Mouse (Mus musculus) kidney, adult 18-20 months (tissue): ENCODE measurements around the gene Lrrc75a.
A peak's percentile ranks its signal among the peaks of the same experiment; 100 is the strongest.

ENCODE experiments used
- DNase-seq: peaks from one replicate; pipeline ENCODE4 v3.0.0; 2021

Lrrc75a gene

DNA sequence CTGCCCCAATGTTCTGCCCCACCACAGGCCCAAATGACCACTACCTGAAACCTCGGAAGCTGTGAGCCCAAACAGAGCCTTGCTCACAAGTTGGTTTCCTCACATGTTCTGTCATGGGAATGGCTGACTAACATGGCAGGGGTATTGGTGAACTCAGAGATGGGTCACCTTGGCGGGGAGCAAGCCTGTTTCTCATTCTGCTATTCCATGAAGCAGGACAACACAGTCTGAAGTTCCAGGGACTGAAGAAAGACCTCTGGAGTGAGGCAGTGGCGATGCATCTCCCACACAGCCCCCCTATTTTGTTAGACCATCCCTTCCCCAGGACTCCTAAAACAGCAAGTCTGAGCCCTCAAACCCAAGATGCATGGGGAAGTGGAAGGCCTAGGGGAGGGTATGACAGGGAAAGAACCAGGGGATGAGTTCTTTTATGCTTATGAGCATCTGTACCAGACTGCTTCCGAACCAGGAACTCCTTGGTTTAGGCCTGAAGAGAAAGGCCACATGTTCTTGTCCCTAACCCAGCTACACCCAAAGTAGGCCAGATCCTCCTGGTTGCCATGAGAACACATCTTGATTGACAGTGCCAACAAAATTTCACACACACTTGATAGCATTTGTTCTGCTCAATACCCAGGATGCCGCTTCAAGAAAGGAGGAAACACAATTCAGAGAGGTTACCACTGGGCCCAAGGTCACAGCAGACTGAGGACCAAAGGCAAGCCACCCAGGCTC, 3.6 kb downstream of the Lrrc75a start:
- no peak for DNase-seq

GRCm38 (mm10) chr11:62643681-62644363, 4.5 kb downstream of the Lrrc75a start:
- no peak for DNase-seq

DNA sequence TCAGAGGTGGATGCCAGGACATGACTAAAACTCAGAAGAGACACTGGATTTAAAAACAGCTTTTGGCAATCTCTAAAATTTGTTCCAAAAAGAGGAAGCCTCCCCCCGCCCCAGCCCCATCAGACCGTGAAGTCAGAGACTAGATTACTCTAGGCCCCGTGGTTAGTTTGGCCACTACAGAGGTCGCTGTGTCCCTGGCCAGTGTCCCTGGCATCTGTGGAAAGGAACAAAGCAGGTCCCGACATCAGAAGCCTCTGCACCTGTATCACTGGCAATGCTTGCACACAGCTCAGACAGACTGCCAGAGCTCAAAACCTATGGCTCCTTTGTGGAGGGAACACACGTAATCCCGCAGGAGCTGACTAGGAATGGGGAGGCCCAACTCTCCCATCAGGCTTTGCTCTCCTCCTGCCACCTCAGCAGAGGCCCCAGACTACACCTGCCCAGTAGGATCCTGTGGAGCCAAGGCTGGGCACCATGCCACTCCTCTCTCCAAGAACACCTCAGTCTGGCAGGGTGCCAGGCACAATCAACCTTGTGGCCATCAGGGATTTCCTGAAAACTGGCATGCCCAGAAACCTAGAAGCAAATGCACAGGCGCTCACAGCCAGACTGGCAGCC, 5.2 kb downstream of the Lrrc75a start:
- peak; percentile 86 for DNase-seq

- DNase-seq, result no peak
Observed at GRCm38 (mm10) chr11:62642023-62642844, 6.1 kb downstream of the Lrrc75a start.

DNA sequence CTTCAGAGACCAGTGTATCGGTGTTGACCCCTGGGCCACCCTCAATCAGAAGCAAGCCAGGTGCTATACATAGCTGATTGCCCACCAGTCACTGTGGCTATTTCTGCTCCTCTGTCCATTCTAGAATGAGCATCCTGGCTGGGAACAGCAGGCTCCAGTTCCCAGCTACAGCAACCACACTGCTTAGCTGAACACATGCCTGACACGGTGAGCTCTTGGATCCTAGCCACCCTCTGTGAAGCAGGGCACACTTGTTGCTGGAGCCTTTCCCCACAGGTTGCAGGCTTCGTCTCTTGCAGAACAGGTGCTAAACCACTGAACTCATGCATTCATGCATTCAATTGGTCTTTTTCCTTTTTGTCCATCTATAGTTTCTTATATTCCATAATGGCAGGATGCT, 7.9 kb downstream of the Lrrc75a start:
- no peak for DNase-seq

DNA sequence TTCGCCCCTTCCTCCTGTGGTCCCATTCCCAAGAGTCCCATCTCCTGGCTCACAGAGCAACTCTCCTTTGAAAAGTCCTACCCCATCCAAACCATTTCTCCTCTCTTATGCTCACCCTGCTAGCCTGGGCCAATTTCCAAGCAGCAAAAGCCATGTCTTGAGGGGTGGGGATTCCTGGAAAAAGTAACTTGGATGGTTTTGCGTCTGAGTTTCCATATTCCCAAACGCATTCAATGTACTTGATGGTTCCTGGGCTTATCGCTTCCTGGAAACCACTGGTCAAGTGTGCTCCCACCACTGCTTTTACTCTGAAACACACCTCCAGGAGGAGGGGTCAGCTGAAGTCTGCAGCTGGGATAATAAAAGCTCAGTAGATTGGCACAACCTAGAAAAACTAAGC, 9.9 kb downstream of the Lrrc75a start:
- DNase-seq, result no peak

- DNase-seq, result no peak
Observed at GRCm38 (mm10) chr11:62637806-62638205, 10.5 kb downstream of the Lrrc75a start.

DNA sequence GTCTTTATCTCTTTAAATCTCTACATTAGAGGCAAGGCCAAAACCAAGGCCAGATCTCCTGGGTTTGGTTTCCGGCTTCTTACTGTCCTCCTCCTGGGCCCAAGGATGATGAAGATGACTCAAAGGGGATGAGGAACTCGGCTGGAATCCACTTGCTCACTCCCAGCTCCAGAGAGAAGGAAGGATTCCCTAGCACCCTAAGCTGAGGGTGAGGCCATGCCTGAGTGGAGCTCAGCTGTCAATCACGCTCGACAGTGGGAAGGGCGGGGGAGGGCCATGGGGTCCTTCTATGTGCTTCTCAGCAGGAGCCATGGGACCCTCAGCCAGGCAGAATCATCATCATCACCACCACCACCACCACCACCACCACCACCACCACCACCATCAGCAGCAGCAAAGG, 10.9 kb downstream of the Lrrc75a start:
- no peak for DNase-seq

- DNase-seq, result peak; percentile 25
Observed at GRCm38 (mm10) chr11:62636840-62637221, 11.5 kb downstream of the Lrrc75a start.

- DNase-seq, result no peak
Observed at GRCm38 (mm10) chr11:62636105-62636839, 12.1 kb downstream of the Lrrc75a start.

- DNase-seq, result no peak
Observed at GRCm38 (mm10) chr11:62635406-62635805, 12.9 kb downstream of the Lrrc75a start.

GRCm38 (mm10) chr11:62631138-62631537, 17.2 kb downstream of the Lrrc75a start:
- no peak for DNase-seq

- DNase-seq, result no peak
Observed at GRCm38 (mm10) chr11:62630225-62630821, 18.0 kb downstream of the Lrrc75a start.

DNA sequence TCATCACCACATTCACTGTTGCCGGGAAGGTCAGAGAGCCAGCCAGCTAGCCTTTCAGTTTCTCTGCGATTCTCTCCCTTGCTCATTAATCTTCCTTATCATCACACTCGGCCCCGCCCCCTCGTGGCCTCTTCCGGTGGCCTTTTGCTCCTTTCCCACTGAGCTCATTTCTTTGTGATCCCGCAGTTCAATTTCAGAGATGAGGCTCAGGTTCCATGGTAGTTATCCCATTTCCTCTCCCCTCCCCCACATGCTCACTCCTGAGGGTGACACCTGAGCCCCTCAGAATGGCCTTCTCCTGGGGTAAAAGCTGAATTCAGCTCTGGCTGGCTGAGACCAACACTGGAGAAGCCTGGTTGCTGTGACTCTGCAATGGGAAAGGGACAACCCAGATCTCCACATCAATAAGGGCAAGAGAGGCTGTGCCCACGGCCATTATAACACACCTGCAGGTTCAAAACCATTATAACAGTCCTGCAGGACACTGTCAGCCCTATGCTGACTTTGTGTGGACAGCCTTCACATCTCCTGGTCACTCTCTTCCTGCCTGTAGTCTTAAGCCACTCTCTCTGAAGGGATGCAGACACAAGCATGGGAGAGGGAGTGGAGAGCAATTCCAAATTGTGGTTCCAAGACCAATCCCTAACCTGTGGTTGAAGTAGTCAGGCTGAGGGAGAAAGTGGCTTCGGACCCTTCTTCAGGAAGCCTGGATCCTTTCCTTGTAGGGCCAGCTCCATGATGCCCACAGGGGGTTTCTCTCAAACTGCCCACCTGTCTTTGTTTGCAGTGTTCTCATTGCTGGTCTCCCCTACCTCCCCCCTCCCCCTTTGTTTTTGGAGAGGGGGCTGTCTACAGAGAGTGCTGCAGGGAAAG, 18.7 kb downstream of the Lrrc75a start:
- DNase-seq, result peak; percentile 42

- no peak for DNase-seq
Observed at GRCm38 (mm10) chr11:62624341-62625291, 23.7 kb downstream of the Lrrc75a start.

- DNase-seq, result no peak
Observed at GRCm38 (mm10) chr11:62622850-62623249, 25.5 kb downstream of the Lrrc75a start.

DNA sequence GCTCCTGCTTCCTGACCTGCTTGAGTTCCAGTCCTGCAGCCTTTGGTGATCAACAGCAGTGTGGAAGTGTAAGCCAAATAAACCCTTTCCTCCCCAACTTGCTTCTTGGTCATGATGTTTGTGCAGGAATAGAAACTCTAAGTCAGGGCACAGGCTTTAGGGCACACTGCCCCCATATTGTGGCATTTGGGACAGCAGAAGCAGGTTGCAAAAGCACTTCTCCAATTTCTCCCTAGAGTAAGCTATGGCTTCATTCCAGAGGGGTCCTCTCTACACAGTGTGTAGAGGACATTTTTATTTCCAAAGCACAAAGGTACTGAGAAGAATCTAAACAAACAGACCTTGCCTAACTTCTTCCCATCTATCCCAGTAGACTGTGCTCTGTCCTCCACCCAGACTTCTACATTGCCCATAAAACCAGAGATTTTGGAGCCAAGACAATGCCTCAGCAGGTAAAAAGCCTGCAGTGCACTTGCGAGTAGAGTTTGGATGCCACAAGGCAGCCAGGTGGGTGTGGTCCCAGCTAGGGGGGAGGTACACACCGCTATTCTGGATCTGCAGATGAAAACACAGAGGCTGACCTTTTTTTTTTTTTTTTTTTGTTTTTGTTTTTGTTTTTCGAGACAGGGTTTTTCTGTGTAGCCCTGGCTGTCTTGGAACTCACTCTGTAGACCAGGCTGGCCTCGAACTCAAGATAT, 26.6 kb downstream of the Lrrc75a start:
- no peak for DNase-seq

DNA sequence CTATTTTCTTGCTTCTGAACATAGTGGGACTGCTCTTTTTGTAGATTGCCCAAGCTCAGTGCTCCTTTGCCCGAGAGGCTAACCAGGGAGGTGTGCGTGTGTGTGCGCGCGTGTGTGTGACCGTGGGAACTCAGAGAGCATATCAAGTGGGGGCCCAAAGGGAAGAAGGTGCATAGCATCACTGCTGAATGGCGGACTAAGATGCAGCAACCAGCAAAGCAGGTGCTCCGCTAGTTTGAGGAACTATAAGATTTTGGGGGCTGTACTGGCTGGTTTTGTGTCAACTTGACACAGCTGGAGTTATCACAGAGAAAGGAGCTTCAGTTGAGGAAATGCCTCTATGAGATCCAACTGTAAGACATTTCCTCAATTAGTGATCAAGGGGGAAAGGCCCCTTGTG, 27.2 kb downstream of the Lrrc75a start:
- no peak for DNase-seq

GRCm38 (mm10) chr11:62615456-62615855, 32.9 kb downstream of the Lrrc75a start:
- no peak for DNase-seq
